Mouse (Mus musculus) lung, embryonic 15.5 days (tissue): ENCODE measurements around the gene Rcan1. TPM values are rescaled to one million over a fixed set of nuclear protein-coding genes. Genes with fewer than 3 reads are reported as not detected.
"Not testable (repeated sequence)": the region's sequence is repeated elsewhere in the genome, so short reads cannot be mapped to it uniquely, and the experiment has no call there.

Experiments used
- ATAC-seq: fragments of 200-750 bp; cut with Nextera tagmentation; 2 replicates; pipeline ENCODE4 v1.8.0; 2017; ENCODE audit warnings: moderate number of reproducible peaks, borderline replicate concordance; ENCODE audit not compliant: low FRiP score, low TSS enrichment; ENCODE audit errors: extremely low read depth
- H3K27ac ChIP-seq: fragments of 300-500 bp; sonication (generic); 2 replicates; pipeline ENCODE4 v1.5.1; 2015; ENCODE audit warnings: moderate library complexity, mild to moderate bottlenecking, inconsistent platforms
- H3K27me3 ChIP-seq: fragments of 300-500 bp; sonication (generic); 2 replicates; pipeline ENCODE4 v1.6.1; 2015; ENCODE audit warnings: inconsistent platforms
- H3K36me3 ChIP-seq: fragments of 300-500 bp; sonication (generic); 2 replicates; pipeline ENCODE4 v1.6.1; 2015; ENCODE audit warnings: inconsistent platforms
- H3K4me1 ChIP-seq: fragments of 300-500 bp; sonication (generic); 2 replicates; pipeline ENCODE4 v1.6.1; 2015; ENCODE audit warnings: inconsistent platforms
- H3K4me2 ChIP-seq: fragments of 300-500 bp; sonication (generic); 2 replicates; pipeline ENCODE4 v1.6.1; 2015; ENCODE audit warnings: inconsistent platforms, mild to moderate bottlenecking, moderate library complexity
- H3K4me3 ChIP-seq: fragments of 300-500 bp; sonication (generic); 2 replicates; pipeline ENCODE4 v1.5.1; 2015; ENCODE audit warnings: mild to moderate bottlenecking, inconsistent platforms
- H3K9ac ChIP-seq: fragments of 300-500 bp; sonication (generic); 2 replicates; pipeline ENCODE4 v1.6.1; 2015; ENCODE audit warnings: inconsistent platforms
- H3K9me3 ChIP-seq: fragments of 300-500 bp; sonication (generic); 2 replicates; pipeline ENCODE4 v1.6.1; 2016; ENCODE audit warnings: inconsistent platforms
- WGBS: fragments of 180-500 bp; shearing (Covaris S2); methylation state at CpG from one replicate; pipeline ENCODE4 v1.1.7; 2015; 5-methylcytosine and 5-hydroxymethylcytosine counted together
- polyA plus RNA-seq: library from polyadenylated mRNA; unstranded; fragments of >200 nt; fragmentation: Nextera tagmentation; extraction: Ambion mirVana; gene quantifications from 2 replicates; pipeline ENCODE4 v1.2.1, GENCODE M21; 2015

Gene Rcan1
- 47.9 and 51.4 TPM in 2 replicates for polyA plus RNA-seq

- Histone ChIP-seq H3K9ac (no peak within 1 kb of the TSS), H3K4me2 (no peak within 1 kb of the TSS), H3K4me3 (no peak within 1 kb of the TSS), H3K4me1 (peaks cover 19% of the 10 kb centered on the region), H3K27me3 (no peaks in the 10 kb centered on the region), H3K36me3 (no peaks in the 10 kb centered on the region), H3K27ac (no peak within 1 kb of the TSS), H3K9me3 (no peaks in the 10 kb centered on the region)
- no peak for ATAC-seq
- WGBS: 70% methylated on average over 6 of the region's 6 CpGs
Measured at GRCm38 (mm10) chr16:92470706-92471105, at the start of gene Rcan1. TSS of gene Rcan1 (minus strand) at chr16:92470867.

GRCm38 (mm10) chr16:92519820-92520492, 49.3 kb upstream of the Rcan1 start:
- no peaks in the 10 kb centered on the region for H3K36me3 ChIP-seq
- no peak overlapping the region for H3K4me3 ChIP-seq
- H3K27me3 ChIP-seq: no peaks in the 10 kb centered on the region
- ATAC-seq: no peak
- H3K9me3 ChIP-seq: no peaks in the 10 kb centered on the region
- peaks cover 35% of the 10 kb centered on the region for H3K4me1 ChIP-seq
- H3K27ac ChIP-seq: no peak overlapping the region
- WGBS: 40% methylated on average over 13 of the region's 13 CpGs
- no peak overlapping the region for H3K4me2 ChIP-seq
- H3K9ac ChIP-seq: no peak overlapping the region

DNA sequence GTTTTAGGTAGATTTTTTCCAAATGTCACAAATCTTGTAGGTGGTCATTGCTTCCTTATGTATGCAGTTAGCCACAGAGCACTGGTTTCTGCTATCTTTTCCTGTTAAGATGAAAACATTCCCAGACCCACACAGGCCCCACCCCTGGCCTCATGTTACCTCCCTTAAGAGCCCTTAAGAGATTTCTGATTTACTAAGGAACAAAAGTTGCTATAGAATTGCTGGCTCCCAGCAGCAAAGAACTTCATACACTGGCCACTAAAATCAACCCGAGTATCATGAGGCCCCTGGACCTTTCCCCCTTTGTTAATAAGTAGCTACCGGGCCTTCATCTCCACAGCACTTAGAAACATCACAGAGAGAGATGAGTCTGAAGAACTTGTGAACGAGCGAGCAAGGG, 48.1 kb upstream of the Rcan1 start:
- no peaks in the 10 kb centered on the region for H3K9me3 ChIP-seq
- no peak for ATAC-seq
- H3K4me1 ChIP-seq: peaks cover 24% of the 10 kb centered on the region
- peak overlapping the region; percentile 66 for H3K27ac ChIP-seq
- no peaks in the 10 kb centered on the region for H3K27me3 ChIP-seq
- H3K36me3 ChIP-seq: no peaks in the 10 kb centered on the region
- 58% methylated on average over 4 of the region's 4 CpGs for WGBS
- no peak overlapping the region for H3K9ac ChIP-seq
- no peak overlapping the region for H3K4me2 ChIP-seq
- H3K4me3 ChIP-seq: no peak overlapping the region

- peaks cover 30% of the 10 kb centered on the region for H3K4me1 ChIP-seq
- H3K4me3 ChIP-seq: no peak overlapping the region
- H3K27me3 ChIP-seq: no peaks in the 10 kb centered on the region
- WGBS: 44% methylated on average over 9 of the region's 9 CpGs
- no peaks in the 10 kb centered on the region for H3K9me3 ChIP-seq
- H3K27ac ChIP-seq: no peak overlapping the region
- H3K36me3 ChIP-seq: no peaks in the 10 kb centered on the region
- ATAC-seq: peak; percentile 45; the same call in 1 of the 2 replicates
- H3K9ac ChIP-seq: no peak overlapping the region
- H3K4me2 ChIP-seq: no peak overlapping the region
Measured at GRCm38 (mm10) chr16:92516139-92516538, 45.5 kb upstream of the Rcan1 start.

GRCm38 (mm10) chr16:92514896-92515295, 44.2 kb upstream of the Rcan1 start:
- H3K9ac ChIP-seq, H3K27ac ChIP-seq, H3K9me3 ChIP-seq, ATAC-seq, H3K4me3 ChIP-seq, H3K36me3 ChIP-seq, H3K4me2 ChIP-seq, H3K27me3 ChIP-seq: not testable (repeated sequence)
- WGBS: 69% methylated on average over 9 of the region's 9 CpGs
- peaks cover 36% of the 10 kb centered on the region for H3K4me1 ChIP-seq

- Histone ChIP-seq H3K36me3 (no peaks in the 10 kb centered on the region), H3K4me1 (peaks cover 27% of the 10 kb centered on the region), H3K9ac (no peak overlapping the region), H3K27ac (peak overlapping the region; percentile 60), H3K27me3 (no peaks in the 10 kb centered on the region), H3K4me2 (no peak overlapping the region), H3K9me3 (no peaks in the 10 kb centered on the region), H3K4me3 (no peak overlapping the region)
- ATAC-seq: peak; percentile 38; the same call in 1 of the 2 replicates
- WGBS: 55% methylated on average over 5 of the region's 5 CpGs
Measured at GRCm38 (mm10) chr16:92511773-92512391, 41.2 kb upstream of the Rcan1 start.

GRCm38 (mm10) chr16:92510835-92511772, 40.4 kb upstream of the Rcan1 start:
- Histone ChIP-seq H3K4me1 (peaks cover 26% of the 10 kb centered on the region), H3K9me3 (no peaks in the 10 kb centered on the region), H3K36me3 (no peaks in the 10 kb centered on the region), H3K27ac (peak overlapping the region; percentile 60), H3K4me3 (no peak overlapping the region), H3K4me2 (no peak overlapping the region), H3K9ac (no peak overlapping the region), H3K27me3 (no peaks in the 10 kb centered on the region)
- peak; percentile 77 for ATAC-seq
- 49% methylated on average over 13 of the region's 13 CpGs for WGBS

- Histone ChIP-seq H3K4me1 (peaks cover 21% of the 10 kb centered on the region), H3K27me3 (no peaks in the 10 kb centered on the region), H3K9me3 (no peaks in the 10 kb centered on the region), H3K27ac (0 out of 2 replicates have a peak overlapping the region, but pooled peaks have one; percentile 16), H3K4me3 (no peak overlapping the region), H3K36me3 (no peaks in the 10 kb centered on the region), H3K9ac (no peak overlapping the region), H3K4me2 (no peak overlapping the region)
- 64% methylated on average over 4 of the region's 4 CpGs for WGBS
- no peak for ATAC-seq
Measured at GRCm38 (mm10) chr16:92507573-92507972, 36.9 kb upstream of the Rcan1 start.

DNA sequence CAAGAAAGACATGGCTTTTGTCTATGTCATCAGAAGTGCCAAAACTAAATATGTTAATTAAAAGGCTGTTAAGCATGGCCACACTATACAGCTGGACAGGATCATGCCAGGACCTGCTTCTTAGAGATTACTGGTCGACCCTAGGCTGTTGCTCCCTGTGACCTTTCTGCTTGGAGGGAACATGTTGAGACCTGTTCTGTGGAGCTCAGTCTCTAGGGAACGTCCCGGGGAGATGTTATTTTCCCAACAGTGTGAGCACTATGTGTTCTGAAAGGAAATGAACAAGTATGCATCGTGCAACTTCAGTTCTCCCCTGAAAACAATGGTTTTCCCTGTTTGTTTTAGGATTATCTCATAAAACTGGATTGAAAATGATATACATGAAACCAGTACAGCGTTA, 32.4 kb upstream of the Rcan1 start:
- H3K4me3 ChIP-seq: no peak overlapping the region
- no peak overlapping the region for H3K9ac ChIP-seq
- H3K36me3 ChIP-seq: no peaks in the 10 kb centered on the region
- no peak overlapping the region for H3K4me2 ChIP-seq
- H3K9me3 ChIP-seq: no peaks in the 10 kb centered on the region
- peaks cover 31% of the 10 kb centered on the region for H3K4me1 ChIP-seq
- H3K27ac ChIP-seq: no peak overlapping the region
- ATAC-seq: no peak
- WGBS: 69% methylated on average over 5 of the region's 5 CpGs
- H3K27me3 ChIP-seq: peaks cover 24% of the 10 kb centered on the region

DNA sequence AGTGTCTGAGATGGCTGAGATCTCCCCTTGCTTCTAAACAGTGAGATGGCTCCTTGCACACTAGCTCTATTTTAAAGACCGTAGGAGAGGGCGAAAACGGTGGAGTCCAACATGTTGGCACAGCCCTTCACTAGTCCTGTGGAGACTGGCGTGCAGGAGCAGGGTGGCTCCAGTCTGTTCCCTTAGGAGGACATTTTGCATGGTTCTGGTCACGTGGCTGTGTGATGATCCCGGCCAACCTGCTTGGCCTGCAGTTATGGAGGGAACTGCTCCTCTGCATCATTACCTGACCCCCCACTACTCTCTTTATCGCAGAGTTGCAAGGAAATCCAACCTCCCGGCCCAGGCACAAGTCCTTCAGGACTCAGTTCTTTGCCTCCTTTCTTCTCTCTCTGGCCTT, 29.9 kb upstream of the Rcan1 start:
- ATAC-seq: no peak
- no peaks in the 10 kb centered on the region for H3K9me3 ChIP-seq
- no peak overlapping the region for H3K9ac ChIP-seq
- H3K36me3 ChIP-seq: no peaks in the 10 kb centered on the region
- peaks cover 31% of the 10 kb centered on the region for H3K4me1 ChIP-seq
- WGBS: 63% methylated on average over 8 of the region's 8 CpGs
- H3K27ac ChIP-seq: no peak overlapping the region
- H3K27me3 ChIP-seq: peaks cover 29% of the 10 kb centered on the region
- H3K4me2 ChIP-seq: peak overlapping the region; percentile 89
- H3K4me3 ChIP-seq: no peak overlapping the region

GRCm38 (mm10) chr16:92499324-92499723, 28.7 kb upstream of the Rcan1 start:
- 17% methylated on average over 15 of the region's 15 CpGs for WGBS
- no peak for ATAC-seq
- H3K27me3 ChIP-seq: peaks cover 29% of the 10 kb centered on the region
- H3K4me2 ChIP-seq: peak overlapping the region; percentile 89
- peaks cover 31% of the 10 kb centered on the region for H3K4me1 ChIP-seq
- no peaks in the 10 kb centered on the region for H3K9me3 ChIP-seq
- H3K4me3 ChIP-seq: peak overlapping the region; percentile 52
- H3K9ac ChIP-seq: peak overlapping the region; percentile 43
- no peaks in the 10 kb centered on the region for H3K36me3 ChIP-seq
- peak overlapping the region; percentile 88 for H3K27ac ChIP-seq
